Mouse (Mus musculus) midbrain, embryonic 16.5 days (tissue): Measurements from ENCODE around the gene Ngdn. TPM values are rescaled to one million over a fixed set of nuclear protein-coding genes. Genes with fewer than 3 reads are reported as not detected.
A peak's percentile ranks its signal among the peaks of the same experiment; 100 is the strongest.

ENCODE experiments used
- ATAC-seq: fragments of 200-750 bp; cut with Nextera tagmentation; 2 replicates; pipeline ENCODE4 v1.8.0; 2017; ENCODE audit warnings: moderate TSS enrichment
- H3K27ac ChIP-seq: fragments of 300-500 bp; sonication (generic); 2 replicates; pipeline ENCODE4 v1.5.1; 2014; ENCODE audit warnings: mild to moderate bottlenecking, low read length, mixed read lengths
- H3K27me3 ChIP-seq: fragments of 300-500 bp; sonication (generic); 2 replicates; pipeline ENCODE4 v1.6.1; 2014; ENCODE audit warnings: low read depth, low read length, mixed read lengths; ENCODE audit not compliant: control insufficient read depth, insufficient read depth
- H3K36me3 ChIP-seq: fragments of 300-500 bp; sonication (generic); 2 replicates; pipeline ENCODE4 v1.6.1; 2014; ENCODE audit warnings: mild to moderate bottlenecking, low read length, moderate library complexity, mixed read lengths; ENCODE audit not compliant: control insufficient read depth, insufficient read depth
- H3K4me1 ChIP-seq: fragments of 300-500 bp; sonication (generic); 2 replicates; pipeline ENCODE4 v1.6.1; 2014; ENCODE audit warnings: mild to moderate bottlenecking, low read length, mixed read lengths; ENCODE audit not compliant: control insufficient read depth, insufficient read depth
- H3K4me2 ChIP-seq: fragments of 300-500 bp; sonication (generic); 2 replicates; pipeline ENCODE4 v1.6.1; 2014; ENCODE audit warnings: mild to moderate bottlenecking, low read length, mixed read lengths
- H3K4me3 ChIP-seq: fragments of 300-500 bp; sonication (generic); 2 replicates; pipeline ENCODE4 v1.5.1; 2014; ENCODE audit warnings: low read depth, mild to moderate bottlenecking, low read length, moderate library complexity, mixed read lengths
- H3K9ac ChIP-seq: fragments of 300-500 bp; sonication (generic); 2 replicates; pipeline ENCODE4 v1.6.1; 2014; ENCODE audit warnings: low read depth, low read length, mixed read lengths
- H3K9me3 ChIP-seq: fragments of 300-500 bp; sonication (generic); replicated peaks from 2 replicates; pipeline ENCODE4 v1.6.1; 2014; ENCODE audit warnings: mild to moderate bottlenecking, low read length, mixed read lengths; ENCODE audit not compliant: control insufficient read depth, poor library complexity, severe bottlenecking
- WGBS: fragments of 180-500 bp; shearing (Covaris S2); extraction: QIAGEN DNeasy Blood & Tissue Kit; methylation state at CpG from one replicate; pipeline ENCODE4 v1.1.7; 2014; 5-methylcytosine and 5-hydroxymethylcytosine counted together
- polyA plus RNA-seq: library from polyadenylated mRNA; unstranded; fragments of >200 nt; fragmentation: Nextera tagmentation; extraction: Ambion mirVana; gene quantifications from 2 replicates; pipeline ENCODE4 v1.2.1, GENCODE M21; 2015

Ngdn gene
- polyA plus RNA-seq, 1 experiment from 2014 or later, result 44.8 TPM

GRCm38 (mm10) chr14:55003878-55004855 is 11.1 kb upstream of the Ngdn start:
- no peaks in the 10 kb centered on the region for H3K27me3 ChIP-seq
- no peaks in the 10 kb centered on the region for H3K4me1 ChIP-seq
- H3K27ac ChIP-seq, result no peak overlapping the region
- H3K9me3 ChIP-seq, result no peaks in the 10 kb centered on the region
- 62% methylated on average over 18 of the region's 18 CpGs for WGBS
- no peak overlapping the region for H3K4me3 ChIP-seq
- H3K9ac ChIP-seq, result no peak overlapping the region
- no peak for ATAC-seq
- no peaks in the 10 kb centered on the region for H3K36me3 ChIP-seq
- H3K4me2 ChIP-seq, result no peak overlapping the region

GRCm38 (mm10) chr14:55005506-55005905 is 9.7 kb upstream of the Ngdn start:
- Histone ChIP-seq H3K27me3 (no peaks in the 10 kb centered on the region), H3K4me2 (no peak overlapping the region), H3K4me1 (no peaks in the 10 kb centered on the region), H3K36me3 (no peaks in the 10 kb centered on the region), H3K27ac (no peak overlapping the region), H3K9ac (no peak overlapping the region), H3K9me3 (no peaks in the 10 kb centered on the region), H3K4me3 (no peak overlapping the region)
- WGBS, result 69% methylated on average over 2 of the region's 2 CpGs
- ATAC-seq, result no peak

DNA sequence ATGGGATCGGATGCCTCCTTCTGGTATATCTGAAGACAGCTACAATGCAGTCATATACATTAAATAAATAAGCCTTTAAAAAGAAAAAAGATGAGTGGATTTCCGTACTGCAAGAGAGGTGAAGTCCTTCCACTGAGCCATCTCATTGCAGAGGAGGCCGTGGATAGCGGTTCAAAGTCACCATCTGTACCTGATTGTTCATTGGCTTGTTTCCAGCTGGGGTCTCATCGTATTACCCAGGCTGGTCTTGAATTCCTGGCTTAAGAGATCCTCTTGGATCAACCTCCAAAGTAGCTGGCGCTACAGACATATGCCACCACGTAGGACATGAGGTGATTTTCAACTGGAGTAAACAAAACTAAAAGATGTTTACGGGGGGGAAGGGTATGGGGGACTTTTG is 9.3 kb upstream of the Ngdn start:
- Histone ChIP-seq H3K9me3 (no peaks in the 10 kb centered on the region), H3K27me3 (no peaks in the 10 kb centered on the region), H3K4me3 (no peak overlapping the region), H3K36me3 (no peaks in the 10 kb centered on the region), H3K4me1 (no peaks in the 10 kb centered on the region), H3K4me2 (no peak overlapping the region), H3K9ac (no peak overlapping the region), H3K27ac (no peak overlapping the region)
- ATAC-seq, result no peak
- WGBS, result 85% methylated on average over 8 of the region's 8 CpGs

- ATAC-seq, result no peak
- H3K27me3 ChIP-seq, result no peaks in the 10 kb centered on the region
- H3K9me3 ChIP-seq, result no peaks in the 10 kb centered on the region
- no peak overlapping the region for H3K27ac ChIP-seq
- no peak overlapping the region for H3K4me2 ChIP-seq
- 84% methylated on average over 3 of the region's 3 CpGs for WGBS
- H3K4me3 ChIP-seq, result no peak overlapping the region
- no peak overlapping the region for H3K9ac ChIP-seq
- no peaks in the 10 kb centered on the region for H3K36me3 ChIP-seq
- H3K4me1 ChIP-seq, result no peaks in the 10 kb centered on the region
Observed at GRCm38 (mm10) chr14:55006541-55006940, 8.7 kb upstream of the Ngdn start.

DNA sequence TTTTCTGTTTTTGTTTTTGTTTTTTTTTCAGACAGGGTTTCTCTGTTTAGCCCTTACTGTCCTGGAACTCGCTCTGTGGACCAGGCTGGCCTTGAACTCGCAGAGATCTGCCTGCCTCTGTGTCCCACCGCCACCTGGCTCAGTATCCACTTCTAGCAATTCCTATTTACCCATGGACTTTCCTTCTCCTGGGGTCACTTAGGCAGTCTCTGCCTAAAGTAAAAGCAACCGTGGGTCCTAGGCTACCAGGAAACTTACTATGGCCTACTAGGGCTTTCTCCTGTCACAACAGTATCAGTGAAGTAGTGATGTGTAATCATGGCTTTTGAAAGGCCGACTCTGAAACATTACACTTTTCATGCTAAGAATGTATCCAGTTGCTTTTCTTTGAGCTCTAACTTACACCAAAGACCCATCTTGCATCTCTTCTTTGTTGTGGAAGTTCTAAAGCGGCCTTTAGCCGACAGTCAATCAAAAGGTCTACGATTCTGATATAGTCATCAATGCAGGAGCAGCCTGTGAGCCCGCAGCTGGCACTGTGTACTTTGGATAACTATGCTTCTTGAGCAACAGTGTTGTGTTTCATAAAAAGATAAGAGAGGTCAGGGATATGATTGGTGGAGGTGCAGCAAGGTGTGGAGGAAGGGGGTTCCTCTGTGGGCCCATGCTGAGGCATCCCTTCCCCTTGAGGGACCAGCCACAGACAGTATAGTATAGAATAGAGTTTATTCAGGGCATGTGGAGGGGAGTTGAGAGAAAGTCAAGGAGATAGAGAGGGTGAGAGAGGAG is 7.9 kb upstream of the Ngdn start:
- H3K27ac ChIP-seq, result no peak overlapping the region
- no peak overlapping the region for H3K4me2 ChIP-seq
- H3K4me1 ChIP-seq, result no peaks in the 10 kb centered on the region
- no peak overlapping the region for H3K9ac ChIP-seq
- no peaks in the 10 kb centered on the region for H3K27me3 ChIP-seq
- no peaks in the 10 kb centered on the region for H3K36me3 ChIP-seq
- ATAC-seq, result no peak
- 89% methylated on average over 9 of the region's 9 CpGs for WGBS
- H3K9me3 ChIP-seq, result no peaks in the 10 kb centered on the region
- no peak overlapping the region for H3K4me3 ChIP-seq

DNA sequence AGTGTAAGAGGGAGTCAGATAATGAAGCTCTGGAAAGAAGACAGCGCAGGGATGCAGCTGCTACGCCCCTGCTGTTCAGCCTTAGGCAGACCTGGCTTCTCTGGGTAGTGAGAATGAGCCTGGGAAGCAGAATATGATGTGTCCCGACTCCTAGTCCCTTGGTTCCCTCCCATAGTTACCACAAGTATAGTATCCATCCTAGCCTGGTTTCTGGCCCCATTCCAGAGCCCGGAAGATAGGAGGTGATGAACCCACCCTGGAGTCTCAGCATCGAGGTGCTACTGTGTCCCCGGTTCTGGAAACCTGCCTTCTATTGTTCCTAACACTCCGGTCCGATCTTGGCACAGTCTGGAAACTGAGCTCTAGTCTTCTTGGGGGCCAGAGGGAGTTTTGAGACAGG is 6.8 kb upstream of the Ngdn start:
- no peak overlapping the region for H3K4me2 ChIP-seq
- 79% methylated on average over 8 of the region's 8 CpGs for WGBS
- no peak overlapping the region for H3K4me3 ChIP-seq
- H3K4me1 ChIP-seq, result no peaks in the 10 kb centered on the region
- no peak overlapping the region for H3K27ac ChIP-seq
- H3K9me3 ChIP-seq, result no peaks in the 10 kb centered on the region
- H3K9ac ChIP-seq, result no peak overlapping the region
- no peaks in the 10 kb centered on the region for H3K27me3 ChIP-seq
- ATAC-seq, result no peak
- H3K36me3 ChIP-seq, result no peaks in the 10 kb centered on the region

GRCm38 (mm10) chr14:55011116-55011515 is 4.1 kb upstream of the Ngdn start:
- H3K4me3 ChIP-seq, result no peak overlapping the region
- no peak overlapping the region for H3K9ac ChIP-seq
- WGBS, result 66% methylated on average over 4 of the region's 4 CpGs
- H3K36me3 ChIP-seq, result no peaks in the 10 kb centered on the region
- H3K27ac ChIP-seq, result no peak overlapping the region
- no peak overlapping the region for H3K4me2 ChIP-seq
- H3K27me3 ChIP-seq, result no peaks in the 10 kb centered on the region
- H3K9me3 ChIP-seq, result no peaks in the 10 kb centered on the region
- H3K4me1 ChIP-seq, result peaks cover 3% of the 10 kb centered on the region; the same call in 1 of the 2 replicates
- ATAC-seq, result no peak

- under 1% methylated on average over 27 of the region's 27 CpGs for WGBS
Observed at GRCm38 (mm10) chr14:55014591-55014990, 663 bp upstream of the Ngdn start.

GRCm38 (mm10) chr14:55015767-55016111 is 485 bp downstream of the Ngdn start:
- WGBS, result 0% methylated on average over 17 of the region's 17 CpGs

More at GRCm38 (mm10) chr14:55014591-55014990, 663 bp upstream of the Ngdn start:
- Histone ChIP-seq H3K36me3 (no peaks in the 10 kb centered on the region; the same call in 1 of the 2 replicates), H3K27me3 (no peaks in the 10 kb centered on the region), H3K27ac (peak overlapping the region; percentile 95), H3K4me3 (peak overlapping the region; percentile 48), H3K9ac (peak overlapping the region; percentile 74), H3K4me2 (peak overlapping the region; percentile 74), H3K9me3 (no peaks in the 10 kb centered on the region), H3K4me1 (peaks cover 3% of the 10 kb centered on the region; the same call in 1 of the 2 replicates)
- peak; percentile 75 for ATAC-seq

More at GRCm38 (mm10) chr14:55015767-55016111, 485 bp downstream of the Ngdn start:
- H3K4me2 ChIP-seq, result peak overlapping the region; percentile 93
- H3K27me3 ChIP-seq, result no peaks in the 10 kb centered on the region
- H3K9me3 ChIP-seq, result no peaks in the 10 kb centered on the region
- H3K27ac ChIP-seq, result peak overlapping the region; percentile 56
- H3K4me1 ChIP-seq, result peaks cover 3% of the 10 kb centered on the region; the same call in 1 of the 2 replicates
- H3K4me3 ChIP-seq, result peak overlapping the region; percentile 74
- peak overlapping the region; percentile 69 for H3K9ac ChIP-seq
- ATAC-seq, result no peak
- H3K36me3 ChIP-seq, result no peaks in the 10 kb centered on the region; the same call in 1 of the 2 replicates
